Mouse (Mus musculus): Measurements from ENCODE around the gene Sbk1.

DNA sequence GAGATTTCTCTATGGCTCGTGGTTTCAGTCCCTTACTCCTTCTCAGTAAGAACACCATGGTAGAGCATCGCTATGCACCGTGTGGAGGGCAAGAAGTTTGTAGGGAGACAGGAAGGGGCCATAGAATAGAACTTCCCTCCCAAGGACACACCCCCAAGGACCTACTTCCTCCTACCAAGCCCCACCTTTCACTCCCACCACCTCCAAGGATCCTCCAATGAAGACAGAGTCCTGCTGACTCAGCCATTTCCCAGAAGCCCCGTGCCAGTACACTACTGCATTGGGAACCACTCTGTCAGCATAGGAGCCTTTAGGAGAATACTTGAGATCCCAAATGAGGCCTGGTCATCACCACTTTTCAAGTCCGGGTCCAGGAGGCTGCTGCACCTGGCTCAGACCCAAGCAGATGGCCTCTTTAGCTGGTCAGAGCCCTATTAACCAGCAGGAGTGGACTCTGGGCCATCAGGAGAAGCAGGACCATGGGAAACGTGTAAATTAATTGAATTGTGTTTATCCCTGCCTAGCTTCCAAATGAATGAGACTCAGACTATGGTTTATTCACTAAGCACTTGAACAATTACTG is 28.2 kb upstream of the Sbk1 start:
- TF ChIP-seq CTCF (IDR thresholded peaks at IDR 0.05; ENCODE audit: low read depth, low read length) (no peak), EP300 (IDR thresholded peaks at IDR 0.05; ENCODE audit: insufficient read depth, low read depth, low read length) (no peak), POLR2A (IDR thresholded peaks at IDR 0.05; ENCODE audit: insufficient read depth, low read length) (no peak)

Measured in ES-Bruce4 (cell line).